Mouse (Mus musculus) liver, adult 2 months (tissue): ENCODE data around the gene Lbhd2.

Source experiments
- CTCF ChIP-seq: fragments of 200-500 bp; IDR thresholded peaks from 2 replicates; pipeline ENCODE4 v1.5.1; 2011; ENCODE audit warnings: low read depth, low read length, control low read depth
- POLR2A ChIP-seq: fragments of 200-500 bp; IDR thresholded peaks from 2 replicates; pipeline ENCODE4 v1.6.1; 2011; ENCODE audit warnings: low read length, control low read depth; ENCODE audit not compliant: insufficient read depth; ENCODE audit errors: extremely low read depth

- TF ChIP-seq CTCF, result no peak
- no peak for TF ChIP-seq POLR2A
These were observed 34.2 kb downstream of the Lbhd2 start for GRCm38 (mm10) chr12:111440701-111441373.
